Mouse (Mus musculus) small intestine, adult 2 months (tissue): ENCODE results near the gene Mier1. TPM values are rescaled to one million over a fixed set of nuclear protein-coding genes. Genes with fewer than 3 reads are reported as not detected.

Experiments
- H3K27ac ChIP-seq: fragments of 200-500 bp; 2 replicates; pipeline ENCODE4 v1.5.1; 2012; ENCODE audit warnings: low read depth, low read length, control low read depth, inconsistent platforms; ENCODE audit not compliant: insufficient read depth
- H3K27me3 ChIP-seq: fragments of 200-500 bp; 2 replicates; pipeline ENCODE4 v1.6.1; 2012; ENCODE audit warnings: mild to moderate bottlenecking, moderate library complexity, low read length, inconsistent platforms; ENCODE audit not compliant: control insufficient read depth, insufficient read depth
- H3K36me3 ChIP-seq: fragments of 200-500 bp; 2 replicates; pipeline ENCODE4 v1.6.1; 2012; ENCODE audit warnings: mild to moderate bottlenecking, low read length, control low read depth, inconsistent platforms; ENCODE audit not compliant: control insufficient read depth, insufficient read depth
- H3K4me1 ChIP-seq: fragments of 200-500 bp; 2 replicates; pipeline ENCODE4 v1.6.1; 2012; ENCODE audit warnings: low read length, inconsistent platforms, mixed read lengths; ENCODE audit not compliant: control insufficient read depth, insufficient read depth, insufficient read length
- H3K4me3 ChIP-seq: fragments of 200-500 bp; 2 replicates; pipeline ENCODE4 v1.5.1; 2012; ENCODE audit warnings: low read depth, mild to moderate bottlenecking, control low read depth, inconsistent platforms, low read length, moderate library complexity
- CTCF ChIP-seq: fragments of 200-500 bp; IDR thresholded peaks from 2 replicates; pipeline ENCODE4 v1.5.1; 2012; ENCODE audit warnings: low read depth, mild to moderate bottlenecking, control low read depth, inconsistent platforms, low read length, moderate library complexity, mixed read lengths; ENCODE audit not compliant: insufficient replicate concordance, insufficient read length; ENCODE audit errors: extremely low read depth
- POLR2A ChIP-seq: fragments of 200-500 bp; IDR thresholded peaks from 2 replicates; pipeline ENCODE4 v1.6.1; 2012; ENCODE audit warnings: low read depth, mild to moderate bottlenecking, control low read depth, inconsistent platforms, low read length, moderate library complexity
- WGBS: fragments of 180-500 bp; shearing (Covaris S2); methylation state at CpG from one replicate; pipeline ENCODE4 v1.1.7; 2018; 5-methylcytosine and 5-hydroxymethylcytosine counted together
- polyA plus RNA-seq: library from polyadenylated mRNA; depleted of rRNA; stranded (reverse); fragments of >200 nt; gene quantifications from 2 replicates; pipeline ENCODE4 v1.2.3, GENCODE M21; 2012; rRNA removed

The Mier1 gene
- 2.4 and 6.2 TPM in 2 replicates for polyA plus RNA-seq

DNA sequence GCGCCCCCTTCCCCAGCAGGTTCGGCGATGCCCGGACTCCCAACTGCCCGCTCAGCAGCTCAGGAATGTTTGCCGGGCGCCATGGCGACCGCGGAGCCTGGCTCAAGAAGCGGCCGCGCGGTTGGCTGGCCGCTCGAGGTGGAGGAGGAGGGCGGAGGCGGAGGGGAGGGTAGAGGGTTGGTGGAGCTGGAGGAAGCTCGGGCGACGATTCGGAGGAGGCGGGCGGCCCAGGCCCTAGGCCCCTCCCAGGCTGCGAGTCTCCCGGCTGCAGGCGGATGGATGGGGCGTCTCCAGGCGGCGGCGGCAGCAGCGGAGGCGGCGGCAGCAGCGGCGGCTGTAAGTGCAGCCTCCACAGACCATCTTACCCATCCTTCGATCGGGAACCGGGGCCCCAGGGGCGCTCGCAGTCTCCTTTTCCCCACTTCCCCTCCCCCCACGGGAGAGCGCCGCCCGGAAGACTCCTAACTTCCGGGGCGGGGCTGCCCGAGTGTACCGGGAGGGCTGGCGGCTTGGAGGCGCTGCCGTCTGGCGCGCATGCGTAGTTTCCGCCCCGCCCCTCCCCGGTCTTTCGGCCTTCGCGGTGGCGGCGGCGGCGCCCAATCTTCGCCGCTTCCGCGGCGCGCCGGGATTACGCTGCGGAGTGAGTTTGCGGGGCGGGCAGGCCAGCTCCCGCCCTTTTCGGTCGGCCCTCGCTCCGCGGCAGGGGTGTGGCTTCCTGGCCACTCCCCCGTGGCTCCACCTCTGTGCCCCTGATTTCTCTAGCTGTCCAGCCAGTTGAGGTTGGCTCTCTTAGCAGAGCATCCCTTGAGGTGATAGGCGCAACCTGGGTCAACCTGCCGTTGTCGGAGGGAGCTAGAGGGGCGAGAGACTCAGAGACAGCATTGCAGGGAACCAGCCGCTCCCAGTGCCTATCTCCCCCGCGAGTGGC, at the start of gene Mier1, which contains the start of gene Wdr78:
TSS of gene Mier1 (plus strand) at position 207 of the 928 bp plus-strand sequence.
TSS of gene Wdr78 (minus strand) at position 372 of the 928 bp plus-strand sequence.
- peak within 1 kb of the TSS; percentile 97 for H3K4me3 ChIP-seq
- TF ChIP-seq POLR2A: peak; percentile 50; the same call in 1 of the 2 replicates
- no peak for TF ChIP-seq CTCF
- peak within 1 kb of the TSS; percentile 90 for H3K27ac ChIP-seq
- H3K36me3 ChIP-seq: no peaks in the 10 kb centered on the region; the same call in 1 of the 2 replicates
- no peaks in the 10 kb centered on the region for H3K27me3 ChIP-seq
- peaks cover 6% of the 10 kb centered on the region for H3K4me1 ChIP-seq
- 1% methylated on average over 85 of the region's 90 CpGs for WGBS

DNA sequence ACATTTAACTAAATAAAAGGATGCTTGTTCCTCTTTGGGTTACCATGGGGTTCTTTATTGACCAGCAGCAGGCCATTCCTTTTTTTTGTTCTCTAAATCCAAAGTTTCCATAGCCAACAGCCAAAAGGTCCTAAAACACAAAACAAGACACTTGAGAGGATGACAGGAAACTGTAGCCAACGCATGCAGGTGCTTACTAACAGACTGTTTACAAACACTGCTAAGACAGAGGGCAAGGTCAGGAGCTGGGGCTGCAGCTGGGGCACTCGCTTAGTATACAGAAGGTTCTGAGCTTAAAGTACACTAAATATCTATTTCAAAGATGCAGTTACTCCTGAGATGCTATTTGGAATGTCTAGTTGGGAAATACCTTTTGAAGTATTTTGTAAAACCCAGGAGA, 49.8 kb upstream of the Mier1 start:
- H3K4me3 ChIP-seq: no peak overlapping the region
- no peaks in the 10 kb centered on the region for H3K36me3 ChIP-seq
- 76% methylated on average over 2 of the region's 2 CpGs for WGBS
- no peaks in the 10 kb centered on the region for H3K4me1 ChIP-seq
- no peak overlapping the region for H3K27ac ChIP-seq
- TF ChIP-seq CTCF (no peak), POLR2A (no peak)
- no peaks in the 10 kb centered on the region for H3K27me3 ChIP-seq

DNA sequence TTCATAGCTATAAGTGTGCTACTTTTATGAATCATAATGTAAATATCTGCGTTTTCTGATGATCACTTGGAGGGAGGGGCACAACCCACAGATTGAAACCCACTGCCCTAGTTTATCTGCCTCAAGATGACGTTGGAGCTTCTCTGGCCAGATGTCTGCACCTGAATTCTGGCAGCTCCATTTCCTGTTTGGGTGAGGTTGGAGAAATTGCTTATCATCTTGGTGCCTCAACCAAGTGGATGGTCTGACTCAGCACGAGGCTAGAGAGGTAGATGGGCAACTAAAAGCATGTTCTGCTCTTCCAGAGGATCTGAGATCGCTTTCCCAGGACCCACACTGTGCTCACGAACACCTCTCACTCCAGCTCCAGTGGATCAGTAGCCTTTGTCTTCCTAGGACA, 49.2 kb upstream of the Mier1 start:
- 56% methylated on average over 5 of the region's 5 CpGs for WGBS
- no peak overlapping the region for H3K27ac ChIP-seq
- TF ChIP-seq POLR2A: no peak
- TF ChIP-seq CTCF: no peak

DNA sequence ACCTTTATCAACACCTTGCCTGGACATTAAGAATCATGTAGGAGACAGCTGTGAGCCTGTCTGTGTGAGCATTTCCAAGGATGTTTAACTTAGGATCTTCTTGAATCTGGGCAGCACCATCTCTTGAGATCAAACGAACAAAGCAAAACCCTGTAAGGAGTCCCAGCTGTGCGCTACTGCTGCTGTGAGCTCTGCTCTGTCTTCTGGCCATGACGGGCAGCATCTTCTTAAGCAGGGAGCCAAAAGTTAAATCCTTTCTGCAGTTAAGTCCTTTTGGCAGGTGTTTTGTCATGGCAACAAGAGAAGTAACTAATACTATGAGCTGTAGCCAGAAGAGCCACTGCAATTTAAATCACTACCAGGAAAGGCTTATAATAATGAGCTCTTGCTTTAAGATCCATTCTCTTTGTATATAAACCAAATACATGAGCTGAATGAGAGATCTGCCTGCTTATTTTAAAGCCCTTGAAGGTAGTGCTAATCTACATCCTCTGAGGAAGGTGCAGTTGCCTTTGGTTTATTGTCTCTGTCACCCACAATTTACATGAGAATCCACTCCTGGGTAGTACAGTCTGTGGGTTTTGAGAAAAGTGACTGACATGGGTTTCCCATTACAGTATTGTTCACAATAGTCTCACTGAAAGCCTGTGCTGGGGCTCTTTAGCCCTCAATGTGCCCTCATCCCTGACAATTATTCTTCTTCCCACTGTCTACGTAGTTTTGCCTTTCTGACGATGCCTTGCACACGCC, 46.1 kb upstream of the Mier1 start:
- no peak for TF ChIP-seq POLR2A
- TF ChIP-seq CTCF: no peak

More for the DNA sequence above, 49.2 kb upstream of the Mier1 start:
- Histone ChIP-seq H3K36me3 (no peaks in the 10 kb centered on the region), H3K27me3 (no peaks in the 10 kb centered on the region), H3K4me3 (no peak overlapping the region), H3K4me1 (no peaks in the 10 kb centered on the region)

DNA sequence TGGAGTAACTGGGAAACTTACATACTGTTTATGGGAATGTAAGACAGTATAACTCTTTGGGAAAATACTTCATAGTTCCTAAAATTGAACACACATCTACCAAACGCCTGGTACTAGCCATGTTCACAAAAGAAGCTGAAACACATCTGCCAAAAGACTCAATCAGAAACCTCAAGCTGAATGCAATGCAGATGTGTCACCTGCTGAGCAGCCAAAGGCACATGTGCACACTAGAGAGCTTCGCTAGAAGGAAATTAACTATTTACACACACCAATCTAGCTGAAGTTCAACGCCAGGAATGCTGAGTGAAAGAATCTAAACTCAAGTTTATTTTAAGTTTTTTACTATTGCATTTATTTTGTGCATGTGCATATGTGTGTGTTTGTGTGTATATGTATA, 43.6 kb upstream of the Mier1 start:
- Histone ChIP-seq H3K36me3 (no peaks in the 10 kb centered on the region), H3K4me1 (no peaks in the 10 kb centered on the region), H3K27me3 (no peaks in the 10 kb centered on the region), H3K4me3 (no peak overlapping the region), H3K27ac (no peak overlapping the region)
- TF ChIP-seq CTCF: no peak
- no peak for TF ChIP-seq POLR2A
- 83% methylated on average over 3 of the region's 3 CpGs for WGBS

More for the DNA sequence above, 46.1 kb upstream of the Mier1 start:
- H3K4me3 ChIP-seq: no peak overlapping the region
- H3K27me3 ChIP-seq: no peaks in the 10 kb centered on the region
- 82% methylated on average over 6 of the region's 6 CpGs for WGBS
- no peaks in the 10 kb centered on the region for H3K4me1 ChIP-seq
- H3K36me3 ChIP-seq: no peaks in the 10 kb centered on the region
- H3K27ac ChIP-seq: no peak overlapping the region

DNA sequence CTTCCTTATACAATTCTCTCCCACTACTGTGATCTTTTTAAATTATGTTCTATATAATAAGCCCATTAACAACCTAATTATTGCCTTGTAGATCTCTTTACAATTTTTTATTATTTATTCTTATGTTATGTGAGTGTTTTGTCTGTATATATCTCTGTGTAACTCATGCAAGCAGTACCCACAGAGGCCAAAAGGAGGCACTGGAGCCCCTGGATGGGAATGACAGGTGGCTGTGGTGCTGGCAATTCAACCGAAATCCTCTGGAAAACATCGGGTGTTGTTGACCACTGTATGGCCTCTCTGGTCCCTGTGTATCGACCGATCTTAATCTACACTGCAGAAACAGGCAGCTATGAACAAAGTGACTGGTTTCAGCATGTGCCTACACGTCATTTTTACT, 29.0 kb upstream of the Mier1 start:
- Histone ChIP-seq H3K27ac (no peak overlapping the region), H3K4me3 (no peak overlapping the region), H3K4me1 (no peaks in the 10 kb centered on the region), H3K36me3 (no peaks in the 10 kb centered on the region), H3K27me3 (no peaks in the 10 kb centered on the region)
- 92% methylated on average over 5 of the region's 5 CpGs for WGBS
- TF ChIP-seq CTCF (no peak), POLR2A (no peak)

DNA sequence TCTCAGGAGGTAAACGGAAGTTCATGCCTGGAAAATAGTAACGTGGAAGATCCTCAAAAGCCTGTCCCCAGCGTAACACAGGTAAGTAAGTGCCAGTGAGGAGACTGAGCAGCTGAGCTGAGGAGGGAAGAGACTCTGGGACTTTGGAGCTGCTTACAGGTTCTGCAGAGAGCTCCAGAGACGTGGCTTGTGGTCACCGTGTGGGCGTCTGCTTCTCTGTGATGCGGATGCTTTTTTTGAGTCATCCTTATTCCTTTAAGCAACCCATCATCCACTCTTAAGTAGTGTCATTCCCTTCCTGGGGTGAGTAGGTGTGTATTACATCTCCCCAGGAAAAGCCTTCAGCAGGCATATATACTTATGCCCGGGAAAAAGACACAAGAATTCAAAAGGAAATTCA, 18.3 kb upstream of the Mier1 start:
- WGBS: 84% methylated on average over 8 of the region's 8 CpGs
- TF ChIP-seq POLR2A: no peak
- no peak for TF ChIP-seq CTCF
- H3K4me3 ChIP-seq: no peak overlapping the region
- H3K4me1 ChIP-seq: no peaks in the 10 kb centered on the region
- no peaks in the 10 kb centered on the region for H3K27me3 ChIP-seq
- no peaks in the 10 kb centered on the region for H3K36me3 ChIP-seq
- no peak overlapping the region for H3K27ac ChIP-seq
